Mouse (Mus musculus): ENCODE results near the gene Nf2.

Gene Nf2

GRCm38 (mm10) chr11:4849258-4849943, at the start of gene Nf2:
TSS of gene Nf2 (minus strand) at chr11:4849536.
- in situ Hi-C loops (cut with MboI; ENCODE audit: unreplicated experiment in 2 of 2), result no loop called here

GRCm38 (mm10) chr11:4894848-4895816, 45.8 kb upstream of the Nf2 start, which contains the start of gene Thoc5:
TSS of gene Thoc5 (plus strand) at chr11:4895320.
- in situ Hi-C loops (cut with MboI; ENCODE audit: unreplicated experiment in 2 of 2), result no loop called here

GRCm38 (mm10) chr11:4886987-4887386, 37.7 kb upstream of the Nf2 start:
- in situ Hi-C loops (cut with MboI; ENCODE audit: unreplicated experiment in 2 of 2), result no loop called here

DNA sequence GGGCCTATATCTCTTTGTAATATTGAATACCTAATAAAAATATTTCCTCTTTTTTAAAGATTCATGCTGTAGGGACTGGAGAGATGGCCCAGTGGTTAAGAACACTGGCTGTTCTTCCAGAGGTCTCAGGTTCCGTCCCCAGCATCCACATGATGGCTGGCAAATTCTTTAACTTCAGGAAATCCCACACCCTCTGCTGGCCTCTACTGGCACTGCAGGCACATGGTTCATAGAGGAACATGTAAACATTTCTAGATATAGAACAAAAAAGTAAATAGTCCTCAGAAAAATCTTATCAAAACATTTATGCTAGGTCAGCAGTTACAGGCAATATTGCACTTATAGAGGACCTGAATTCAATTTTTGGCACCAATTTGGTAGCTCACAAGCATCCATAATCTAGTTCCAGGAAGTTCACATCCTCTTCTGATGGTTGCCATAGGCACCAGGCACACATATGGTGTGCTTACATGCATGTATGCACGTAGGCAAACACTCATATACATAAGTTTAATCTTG, 36.1 kb upstream of the Nf2 start:
- in situ Hi-C loops (cut with MboI; ENCODE audit: unreplicated experiment in 2 of 2), result no loop called here

DNA sequence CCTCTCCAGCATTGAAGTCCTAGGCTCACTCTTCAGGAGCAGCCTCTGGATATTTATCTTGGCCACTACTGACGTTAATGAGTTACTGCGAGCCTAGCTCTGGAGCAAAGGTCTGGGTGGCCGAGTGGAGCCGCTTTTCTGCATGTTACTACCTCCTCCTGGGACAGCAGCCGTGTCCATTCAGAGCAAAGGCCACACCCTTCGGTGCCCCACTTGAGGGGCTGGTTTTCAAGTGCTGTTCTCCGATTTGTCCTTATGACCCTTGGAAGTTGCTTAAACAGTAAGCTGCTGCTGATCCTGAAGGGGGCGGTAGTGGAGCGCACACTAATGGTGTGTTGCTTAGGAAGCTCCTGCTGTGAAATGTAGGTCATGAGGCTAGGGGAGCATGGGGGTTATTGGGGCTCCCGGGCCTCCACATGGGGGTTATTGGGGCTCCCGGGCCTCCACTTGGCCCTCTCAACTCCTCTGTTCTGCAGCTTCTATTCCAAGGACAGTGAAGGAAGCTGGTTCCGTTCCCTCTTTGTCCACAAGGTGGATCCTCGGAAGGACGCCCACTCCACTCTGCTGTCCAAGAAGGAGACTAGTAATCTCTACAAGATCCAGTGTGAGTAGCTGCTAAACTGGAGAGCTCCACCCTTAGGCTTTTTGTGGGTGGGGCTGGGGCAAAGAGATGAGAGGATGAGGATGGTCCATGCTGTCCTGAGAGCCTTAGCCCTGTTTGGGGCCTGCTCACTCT, 33.7 kb upstream of the Nf2 start:
- in situ Hi-C loops (cut with MboI; ENCODE audit: unreplicated experiment in 2 of 2), result no loop called here

DNA sequence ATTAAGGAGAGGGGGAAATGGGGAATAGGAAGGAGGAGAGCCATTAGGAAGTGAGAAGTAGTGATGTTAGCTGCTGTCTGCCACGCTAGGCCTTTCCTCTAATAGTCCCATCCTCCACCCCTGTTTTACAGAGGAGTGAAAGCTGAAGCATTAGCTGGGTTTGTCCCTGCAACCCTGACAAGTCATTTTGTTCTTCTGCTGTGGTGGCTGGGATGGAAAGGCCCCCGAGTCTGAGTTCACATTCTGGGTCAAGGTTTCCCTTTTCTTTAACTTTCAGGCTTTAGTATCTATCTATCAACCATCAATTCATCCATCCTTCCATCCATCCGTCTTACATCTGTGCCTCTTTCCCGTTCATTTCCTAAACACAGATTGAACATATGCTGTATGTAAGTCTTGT, 31.8 kb upstream of the Nf2 start:
- in situ Hi-C loops (cut with MboI; ENCODE audit: unreplicated experiment in 2 of 2), result no loop called here

DNA sequence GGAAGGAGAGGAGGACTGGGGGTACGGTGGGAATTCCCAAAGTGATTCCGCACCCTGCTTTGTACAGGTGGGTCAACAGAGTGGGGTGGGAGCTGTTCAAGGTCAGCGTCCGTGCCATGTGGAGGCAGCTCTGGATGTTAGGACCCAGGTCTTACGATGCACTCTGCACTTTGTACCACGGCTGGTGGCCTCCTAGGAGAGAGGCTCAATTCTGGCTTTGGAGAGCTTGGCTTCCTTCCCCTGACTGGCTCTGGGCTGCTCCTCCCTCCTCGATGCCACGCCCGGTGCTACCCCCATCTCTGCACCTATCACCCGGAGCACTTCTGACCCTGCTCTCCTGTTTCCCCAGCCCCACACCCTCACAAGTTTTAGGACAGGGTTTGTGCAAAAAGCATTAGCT, 25.2 kb upstream of the Nf2 start:
- in situ Hi-C loops (cut with MboI; ENCODE audit: unreplicated experiment in 2 of 2), result loop anchor here in 1 of 2 experiments (5.0 kb wide), 1 partner anchor 37 kb away; no protein-coding TSS in a partner anchor

DNA sequence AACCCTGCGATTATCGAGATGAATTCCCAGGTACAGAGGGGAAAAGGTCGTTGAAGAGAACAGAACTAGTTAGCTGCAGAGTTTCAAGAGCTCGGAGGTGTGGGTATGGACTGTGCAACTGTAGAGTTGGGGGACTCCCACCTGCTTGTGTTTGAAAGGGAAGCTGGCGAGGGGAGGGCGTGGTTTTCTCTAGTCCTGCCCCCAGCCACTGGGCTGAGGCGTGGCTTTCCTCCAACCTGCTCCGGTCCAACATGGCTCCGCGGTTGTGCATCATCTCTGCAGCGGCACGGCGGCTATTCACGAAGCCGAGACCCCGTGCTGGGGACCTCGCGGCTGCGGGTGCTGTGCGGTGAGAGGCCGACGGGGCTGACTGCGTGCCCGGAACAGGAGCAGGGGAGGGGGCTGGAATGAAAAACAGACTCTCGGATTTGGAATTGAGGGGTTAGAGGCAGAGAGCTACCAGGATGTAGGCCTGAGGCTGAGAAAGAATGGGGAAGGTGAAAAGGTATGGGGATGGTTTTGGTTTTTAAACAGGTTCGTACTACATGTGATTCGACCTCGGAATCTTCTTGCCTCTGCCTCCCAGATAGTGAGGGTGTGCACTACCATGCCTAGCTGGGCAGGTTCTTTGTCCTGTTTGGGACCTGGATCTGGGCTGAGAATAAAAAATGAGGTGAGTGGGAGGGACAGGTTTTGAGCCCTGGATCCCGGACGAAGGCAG, 24.6 kb upstream of the Nf2 start, which contains the start of gene Nipsnap1:
Gene Nipsnap1 (plus strand): TSS at position 197 of the 721 bp plus-strand sequence.
- in situ Hi-C loops (cut with MboI; ENCODE audit: unreplicated experiment in 2 of 2), result loop anchor here in 1 of 2 experiments (5.0 kb wide), 1 partner anchor 37 kb away; no protein-coding TSS in a partner anchor

DNA sequence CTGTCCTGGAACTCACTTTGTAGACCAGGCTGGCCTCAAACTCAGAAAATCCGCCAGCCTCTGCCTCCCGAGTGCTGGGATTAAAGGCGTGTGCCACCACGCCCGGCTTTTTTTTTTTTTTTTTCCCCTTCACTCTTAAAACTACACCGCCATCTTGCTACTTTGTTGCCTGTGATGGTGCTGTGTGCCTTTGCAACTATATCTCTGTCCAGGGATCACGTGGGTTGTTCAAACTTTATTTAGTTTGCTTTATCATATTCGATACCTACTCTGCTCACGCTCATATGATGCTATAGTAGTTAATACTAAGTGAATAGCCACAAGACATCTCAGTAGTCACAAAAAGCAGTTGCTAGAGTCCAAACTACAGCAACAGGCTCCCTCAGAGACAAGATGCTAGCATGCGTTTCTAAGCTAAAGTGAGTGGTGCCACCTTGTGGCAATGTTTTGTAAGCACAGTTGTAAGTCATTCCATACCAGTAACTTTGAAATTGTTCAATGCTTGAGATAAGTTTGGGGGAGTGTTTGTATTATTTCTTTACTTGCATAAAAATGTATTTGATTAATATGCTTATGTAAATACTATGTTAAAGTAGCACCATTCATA, 16.4 kb upstream of the Nf2 start:
- in situ Hi-C loops (cut with MboI; ENCODE audit: unreplicated experiment in 2 of 2), result loop anchor here in 1 of 2 experiments (10.0 kb wide), 1 partner anchor 431 kb away; no protein-coding TSS in a partner anchor

DNA sequence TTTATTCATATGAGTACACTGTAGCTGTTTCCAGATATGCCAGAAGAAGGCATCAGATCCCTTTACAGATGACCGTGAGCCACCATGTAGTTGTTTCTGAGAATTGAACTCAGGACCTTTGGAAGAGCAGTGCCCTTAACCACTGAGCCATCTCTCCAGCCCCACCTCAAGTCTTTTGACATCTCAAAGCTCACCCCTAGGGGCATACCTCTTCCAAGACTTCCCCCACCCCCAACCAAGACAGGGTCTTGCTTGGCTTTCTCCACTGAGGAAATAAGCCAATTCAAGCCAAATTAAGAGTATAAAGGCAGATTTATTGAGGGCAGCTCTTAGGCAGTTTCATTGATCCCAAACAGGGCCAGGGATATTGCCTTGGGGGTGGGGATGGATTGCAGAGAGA, 13.4 kb upstream of the Nf2 start:
- in situ Hi-C loops (cut with MboI; ENCODE audit: unreplicated experiment in 2 of 2), result loop anchor here in 1 of 2 experiments (10.0 kb wide), 1 partner anchor 428 kb away; no protein-coding TSS in a partner anchor

GRCm38 (mm10) chr11:4861816-4862604, 12.7 kb upstream of the Nf2 start:
- in situ Hi-C loops (cut with MboI; ENCODE audit: unreplicated experiment in 2 of 2), result loop anchor here in 1 of 2 experiments (10.0 kb wide), 1 partner anchor 427 kb away; no protein-coding TSS in a partner anchor

GRCm38 (mm10) chr11:4860986-4861385, 11.7 kb upstream of the Nf2 start:
- in situ Hi-C loops (cut with MboI; ENCODE audit: unreplicated experiment in 2 of 2), result loop anchor here in 1 of 2 experiments (10.0 kb wide), 1 partner anchor 426 kb away; no protein-coding TSS in a partner anchor

- in situ Hi-C loops (cut with MboI; ENCODE audit: unreplicated experiment in 2 of 2), result no loop called here
Measured at GRCm38 (mm10) chr11:4858416-4858815, 9.1 kb upstream of the Nf2 start.

- in situ Hi-C loops (cut with MboI; ENCODE audit: unreplicated experiment in 2 of 2), result no loop called here
Measured at GRCm38 (mm10) chr11:4854181-4854580, 4.8 kb upstream of the Nf2 start.

GRCm38 (mm10) chr11:4853021-4853420, 3.7 kb upstream of the Nf2 start:
- in situ Hi-C loops (cut with MboI; ENCODE audit: unreplicated experiment in 2 of 2), result no loop called here

DNA sequence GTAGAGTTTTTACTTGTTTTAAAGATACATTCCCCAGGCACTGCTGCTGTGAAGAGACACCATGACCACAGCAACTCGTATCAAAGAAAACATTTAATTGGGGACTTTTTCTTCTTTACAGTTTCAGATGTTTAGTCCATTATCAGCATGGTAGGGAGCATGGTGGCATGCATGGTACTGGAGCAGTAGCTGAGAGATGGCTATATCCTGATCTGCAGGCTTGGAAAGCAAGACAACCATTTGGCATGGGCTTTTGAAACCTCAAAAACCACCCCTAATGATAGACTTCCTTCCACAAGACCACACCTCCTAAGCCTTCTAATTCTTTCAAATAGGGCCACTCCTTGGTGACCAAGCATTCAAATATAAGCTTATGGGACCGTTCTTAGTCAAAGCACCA, 1.1 kb upstream of the Nf2 start:
- in situ Hi-C loops (cut with MboI; ENCODE audit: unreplicated experiment in 2 of 2), result no loop called here

DNA sequence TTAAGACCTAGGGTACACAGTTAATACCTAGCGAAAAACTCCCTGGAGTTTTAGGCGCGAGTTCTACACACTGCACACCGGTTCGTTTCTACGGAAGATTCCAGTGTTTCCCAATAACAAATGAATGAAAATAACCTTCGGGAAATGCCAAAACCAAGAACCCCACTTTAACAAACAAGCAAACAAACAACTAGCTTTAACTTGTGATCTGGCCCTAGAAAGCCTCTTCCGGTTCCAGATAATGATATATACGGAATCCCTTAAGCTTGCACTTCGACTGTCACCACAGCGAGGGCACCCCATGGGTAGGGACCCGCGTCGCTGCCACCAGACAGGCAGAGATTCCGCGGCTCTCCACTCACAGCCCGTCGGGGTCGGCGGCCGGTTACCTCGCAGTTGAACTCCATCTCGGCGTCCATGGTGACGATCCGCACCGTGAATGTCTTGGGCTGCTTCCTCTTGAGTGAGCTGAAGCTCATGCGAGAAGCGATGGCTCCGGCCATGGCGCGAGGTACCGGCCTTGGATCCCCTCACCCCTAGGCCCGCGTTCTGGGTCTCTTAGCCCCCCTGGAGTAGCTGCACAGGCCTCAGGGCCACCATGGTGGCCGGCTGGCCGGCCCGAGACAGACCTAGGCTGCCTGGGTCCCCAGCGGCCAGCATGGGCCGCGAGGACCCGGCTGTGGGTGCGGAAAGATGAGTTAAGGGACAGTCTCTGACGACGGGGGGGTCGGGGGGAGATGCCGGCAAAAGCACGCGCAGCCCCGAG, 670 bp downstream of the Nf2 start:
- in situ Hi-C loops (cut with MboI; ENCODE audit: unreplicated experiment in 2 of 2), result no loop called here
